Mouse (Mus musculus) mouse trophoblast stem cell (cell line): ENCODE results near the gene Als2.

Source experiments
- in situ Hi-C, 2 experiments: fragments of 300-500 bp; cut with MseI, MboI; formaldehyde crosslinking; loops; 2 replicates in 1 of 2; 3 replicates in 1 of 2; pipeline ENCODE4 v1.15.1; 2025

Gene Als2

GRCm38 (mm10) chr1:59166232-59166905, 70.7 kb downstream of the Als2 start:
- in situ Hi-C loops: no loop called here

- in situ Hi-C loops: no loop called here
These were observed 73.1 kb downstream of the Als2 start for GRCm38 (mm10) chr1:59163918-59164317.

GRCm38 (mm10) chr1:59163030-59163461, 74.0 kb downstream of the Als2 start, which contains the start of gene Mpp4:
Mpp4 (minus strand) TSS chr1:59163389.
- in situ Hi-C loops: no loop called here

- in situ Hi-C loops: no loop called here
These were observed 74.6 kb downstream of the Als2 start for GRCm38 (mm10) chr1:59162309-59163024.

- in situ Hi-C loops: no loop called here
These were observed 75.6 kb downstream of the Als2 start for GRCm38 (mm10) chr1:59161396-59161795.

GRCm38 (mm10) chr1:59160871-59161270, 76.2 kb downstream of the Als2 start:
- in situ Hi-C loops: no loop called here

- in situ Hi-C loops: no loop called here
These were observed 77.9 kb downstream of the Als2 start for GRCm38 (mm10) chr1:59159136-59159535.

- in situ Hi-C loops: no loop called here
These were observed 78.5 kb downstream of the Als2 start for GRCm38 (mm10) chr1:59158498-59158897.

- in situ Hi-C loops: no loop called here
These were observed 79.2 kb downstream of the Als2 start for GRCm38 (mm10) chr1:59157846-59158245.

- in situ Hi-C loops: no loop called here
These were observed 84.7 kb downstream of the Als2 start for GRCm38 (mm10) chr1:59152346-59152745.

GRCm38 (mm10) chr1:59150542-59150941, 86.5 kb downstream of the Als2 start:
- in situ Hi-C loops: no loop called here

GRCm38 (mm10) chr1:59144543-59144942, 92.5 kb downstream of the Als2 start:
- in situ Hi-C loops: loop anchor here in 1 of 2 experiments (10.0 kb wide), 1 partner anchor 90 kb away; the partner anchor contains the start of gene Als2

GRCm38 (mm10) chr1:59142809-59143208, 94.2 kb downstream of the Als2 start:
- in situ Hi-C loops: loop anchor here in 1 of 2 experiments (10.0 kb wide), 1 partner anchor 92 kb away; the partner anchor contains the start of gene Als2

GRCm38 (mm10) chr1:59134419-59134818, 102.6 kb downstream of the Als2 start:
- in situ Hi-C loops: no loop called here

GRCm38 (mm10) chr1:59128879-59129278, 108.2 kb downstream of the Als2 start:
- in situ Hi-C loops: no loop called here

GRCm38 (mm10) chr1:59125558-59125957, 111.5 kb downstream of the Als2 start:
- in situ Hi-C loops: no loop called here

GRCm38 (mm10) chr1:59119720-59120457, 117.1 kb downstream of the Als2 start, which contains the start of gene Tmem237:
Tmem237 (minus strand) TSS chr1:59120408.
- in situ Hi-C loops: no loop called here
